Mouse (Mus musculus) olfactory bulb, adult 2 months (tissue): ENCODE results near the gene Chmp2a. TPM values are rescaled to one million over a fixed set of nuclear protein-coding genes. Genes with fewer than 3 reads are reported as not detected.
A peak's percentile ranks its signal among the peaks of the same experiment; 100 is the strongest.

ENCODE experiments used
- H3K27ac ChIP-seq: fragments of 200-500 bp; 2 replicates; pipeline ENCODE4 v1.5.1; 2012; ENCODE audit warnings: low read depth, low read length; ENCODE audit not compliant: insufficient read depth
- H3K4me1 ChIP-seq: fragments of 200-500 bp; 2 replicates; pipeline ENCODE4 v1.6.1; 2012; ENCODE audit warnings: low read length; ENCODE audit not compliant: control insufficient read depth, insufficient read depth
- H3K4me3 ChIP-seq: fragments of 200-500 bp; 2 replicates; pipeline ENCODE4 v1.5.1; 2012; ENCODE audit warnings: mild to moderate bottlenecking, low read depth, low read length, moderate library complexity; ENCODE audit not compliant: insufficient read depth
- CTCF ChIP-seq: fragments of 200-500 bp; IDR thresholded peaks from 2 replicates; pipeline ENCODE4 v1.5.1; 2012; ENCODE audit warnings: low read depth, mild to moderate bottlenecking, low read length, moderate library complexity; ENCODE audit not compliant: insufficient read depth
- POLR2A ChIP-seq: fragments of 200-500 bp; IDR thresholded peaks from 2 replicates; pipeline ENCODE4 v1.6.1; 2012; ENCODE audit warnings: mild to moderate bottlenecking, low read depth, low read length, moderate library complexity; ENCODE audit not compliant: insufficient read depth
- WGBS: fragments of 180-500 bp; shearing (Covaris S2); methylation state at CpG from one replicate; pipeline ENCODE4 v1.1.7; 2018; 5-methylcytosine and 5-hydroxymethylcytosine counted together
- polyA plus RNA-seq: library from polyadenylated mRNA; stranded (reverse); fragments of >200 nt; gene quantifications from 2 replicates; pipeline ENCODE4 v1.2.4, GENCODE M21; 2012; ENCODE audit warnings: low replicate concordance; ENCODE audit not compliant: missing spikeins, insufficient read depth, insufficient read length

Chmp2a gene
- polyA plus RNA-seq, 1 experiment: not detected

GRCm38 (mm10) chr7:13053001-13053400, 18.4 kb upstream of the Chmp2a start:
- no peak overlapping the region for H3K4me3 ChIP-seq
- H3K4me1 ChIP-seq: no peaks in the 10 kb centered on the region
- 88% methylated on average over 13 of the region's 13 CpGs for WGBS
- H3K27ac ChIP-seq: no peak overlapping the region
- TF ChIP-seq CTCF (no peak), POLR2A (no peak)

- TF ChIP-seq CTCF (no peak), POLR2A (no peak)
- H3K4me1 ChIP-seq: peaks cover 15% of the 10 kb centered on the region
- no peak overlapping the region for H3K4me3 ChIP-seq
- H3K27ac ChIP-seq: no peak overlapping the region
- 5% methylated on average over 2 of the region's 2 CpGs for whole genome bisulfite sequencing
Observed at GRCm38 (mm10) chr7:13046084-13046483, 11.5 kb upstream of the Chmp2a start.

GRCm38 (mm10) chr7:13044254-13044625, 9.6 kb upstream of the Chmp2a start:
- TF ChIP-seq CTCF: no peak
- TF ChIP-seq POLR2A: no peak
- H3K4me1 ChIP-seq: peaks cover 15% of the 10 kb centered on the region
- WGBS: 8% methylated on average over 23 of the region's 23 CpGs
- H3K27ac ChIP-seq: 0 out of 2 replicates have a peak overlapping the region, but pooled peaks have one; percentile 4
- H3K4me3 ChIP-seq: peak overlapping the region; percentile 49

DNA sequence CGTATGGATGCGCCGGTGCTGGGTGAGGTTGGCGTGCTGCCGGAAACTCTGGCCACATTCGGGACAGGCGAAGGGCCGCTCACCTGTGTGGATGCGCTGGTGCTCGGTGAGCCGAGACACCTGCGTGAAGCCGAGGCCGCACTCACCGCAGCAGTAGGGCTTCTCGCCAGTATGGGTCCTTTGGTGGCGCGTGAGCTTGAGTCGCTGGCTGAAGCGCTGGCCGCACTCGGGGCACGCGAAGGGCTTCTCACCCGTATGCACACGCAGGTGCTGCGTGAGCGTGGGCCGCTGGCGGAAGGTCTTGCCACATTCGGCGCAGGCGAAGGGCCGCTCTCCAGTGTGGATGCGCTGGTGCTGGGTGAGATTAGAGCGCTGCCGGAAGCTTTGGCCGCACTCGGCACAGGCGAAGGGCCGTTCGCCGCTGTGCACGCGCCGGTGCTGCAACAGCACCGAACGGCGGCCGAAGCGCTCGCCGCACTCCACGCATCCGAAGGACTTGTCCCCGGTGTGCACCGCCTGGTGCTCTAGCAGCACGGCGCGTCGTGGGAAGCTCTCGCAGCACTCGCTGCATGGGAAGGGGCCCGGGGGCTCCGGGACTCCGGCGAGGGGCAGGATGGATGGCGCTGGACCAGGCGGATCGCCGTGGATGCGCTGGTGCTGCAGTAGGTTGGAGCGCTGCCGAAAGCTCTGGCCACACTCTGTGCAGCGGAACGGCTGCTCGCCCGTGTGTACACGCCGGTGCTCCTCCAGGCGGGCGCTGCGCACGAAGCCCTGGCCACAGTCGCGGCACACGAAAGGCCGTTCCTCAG, 9.0 kb upstream of the Chmp2a start:
- 9% methylated on average over 88 of the region's 88 CpGs for WGBS
- peak; percentile 16; the same call in 1 of the 2 replicates for TF ChIP-seq POLR2A
- TF ChIP-seq CTCF: no peak
- H3K27ac ChIP-seq: 0 out of 2 replicates have a peak overlapping the region, but pooled peaks have one; percentile 4
- H3K4me1 ChIP-seq: peaks cover 19% of the 10 kb centered on the region
- H3K4me3 ChIP-seq: peak overlapping the region; percentile 49

- 71% methylated on average over 16 of the region's 16 CpGs for WGBS
- Histone ChIP-seq H3K27ac (no peak overlapping the region), H3K4me1 (peaks cover 19% of the 10 kb centered on the region), H3K4me3 (peak overlapping the region; percentile 49; the same call in 1 of the 2 replicates)
- no peak for TF ChIP-seq CTCF
- TF ChIP-seq POLR2A: no peak
Observed at GRCm38 (mm10) chr7:13043120-13043444, 8.5 kb upstream of the Chmp2a start.

GRCm38 (mm10) chr7:13042511-13042910, 7.9 kb upstream of the Chmp2a start:
- TF ChIP-seq CTCF (no peak), POLR2A (no peak)
- H3K27ac ChIP-seq: no peak overlapping the region
- no peak overlapping the region for H3K4me3 ChIP-seq
- WGBS: 85% methylated on average over 6 of the region's 6 CpGs
- peaks cover 19% of the 10 kb centered on the region for H3K4me1 ChIP-seq

- 84% methylated on average over 1 of the region's 1 CpGs for WGBS
Observed at GRCm38 (mm10) chr7:13041256-13041655, 6.6 kb upstream of the Chmp2a start.

DNA sequence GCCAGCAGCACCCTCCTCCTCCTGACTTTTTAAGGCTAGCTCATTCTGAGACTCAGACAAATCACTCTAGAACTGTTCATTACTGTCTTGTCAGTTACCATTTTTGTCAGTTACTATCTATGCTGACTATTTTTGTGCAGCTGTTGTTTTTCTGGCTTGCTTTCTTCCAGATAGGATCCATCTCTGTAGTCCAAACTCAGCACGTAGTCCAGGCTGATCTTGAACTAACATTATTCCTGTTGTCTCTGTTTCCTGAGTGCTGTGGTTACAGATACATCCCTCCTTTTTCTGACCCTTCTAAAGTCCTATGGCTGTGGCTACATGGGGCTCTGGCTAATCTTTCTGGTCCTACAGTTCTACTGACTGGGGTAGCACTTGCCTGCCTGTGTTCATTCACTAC, 4.6 kb upstream of the Chmp2a start:
- TF ChIP-seq POLR2A: no peak
- no peak for TF ChIP-seq CTCF
- H3K27ac ChIP-seq: no peak overlapping the region
- peaks cover 26% of the 10 kb centered on the region for H3K4me1 ChIP-seq
- 54% methylated on average over 1 of the region's 1 CpGs for WGBS
- H3K4me3 ChIP-seq: peak overlapping the region; percentile 80; the same call in 1 of the 2 replicates

More at GRCm38 (mm10) chr7:13041256-13041655, 6.6 kb upstream of the Chmp2a start:
- Histone ChIP-seq H3K4me3 (no peak overlapping the region), H3K27ac (no peak overlapping the region), H3K4me1 (peaks cover 19% of the 10 kb centered on the region)
- TF ChIP-seq CTCF (no peak), POLR2A (no peak)

GRCm38 (mm10) chr7:13038621-13039169, 4.1 kb upstream of the Chmp2a start:
- TF ChIP-seq POLR2A (no peak), CTCF (no peak)
- peak overlapping the region; percentile 80 for H3K4me3 ChIP-seq
- WGBS: 11% methylated on average over 15 of the region's 15 CpGs
- H3K27ac ChIP-seq: peak overlapping the region; percentile 87
- H3K4me1 ChIP-seq: peaks cover 23% of the 10 kb centered on the region

DNA sequence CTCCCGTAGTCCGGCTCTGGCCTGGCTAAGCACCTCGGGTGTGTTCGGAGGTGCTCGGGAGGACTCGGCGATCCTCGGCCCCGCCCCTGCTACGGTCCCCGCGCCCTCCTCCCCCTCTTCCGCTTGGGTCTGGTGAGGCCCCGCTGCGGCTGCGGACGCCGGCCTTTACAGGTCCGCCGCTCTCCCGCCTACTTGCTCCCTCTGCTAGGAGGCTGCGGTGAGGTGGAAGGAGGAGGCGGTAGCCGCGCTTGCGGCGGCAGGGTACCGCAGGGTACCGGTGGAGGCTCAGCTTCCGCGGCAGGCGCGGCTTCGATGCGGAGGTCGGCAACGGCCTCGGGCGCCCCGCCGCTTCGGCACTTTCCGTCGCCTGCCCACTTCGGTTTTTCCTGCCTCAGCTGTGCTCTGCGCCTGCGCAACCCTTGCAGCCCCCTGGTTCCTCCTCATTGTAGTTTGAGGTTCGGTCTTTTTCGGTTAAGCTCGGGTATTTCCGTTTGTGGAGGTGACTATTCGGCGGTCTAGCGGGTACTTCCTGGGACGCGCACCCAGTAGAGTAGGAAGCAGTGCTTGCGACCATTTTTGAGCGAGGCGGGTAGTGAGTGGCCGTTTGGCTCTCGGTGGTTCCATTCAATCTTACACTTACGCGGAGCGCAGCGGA, 3.4 kb upstream of the Chmp2a start, which contains the start of gene Ube2m:
Gene Ube2m (minus strand): TSS at position 375 of the 655 bp plus-strand sequence.
- Histone ChIP-seq H3K4me1 (peaks cover 17% of the 10 kb centered on the region), H3K27ac (peak within 1 kb of the TSS; percentile 98), H3K4me3 (peak within 1 kb of the TSS; percentile 80)
- TF ChIP-seq POLR2A: peak; percentile 96
- no peak for TF ChIP-seq CTCF
- 1% methylated on average over 65 of the region's 65 CpGs for WGBS
